Mouse (Mus musculus): Measurements from ENCODE around the gene Lrp1. TPM values are rescaled to one million over a fixed set of nuclear protein-coding genes. Genes with fewer than 3 reads are reported as not detected.

The Lrp1 gene
- polyA plus RNA-seq, 1 experiment from 2014 or later = 77.0 TPM

DNA sequence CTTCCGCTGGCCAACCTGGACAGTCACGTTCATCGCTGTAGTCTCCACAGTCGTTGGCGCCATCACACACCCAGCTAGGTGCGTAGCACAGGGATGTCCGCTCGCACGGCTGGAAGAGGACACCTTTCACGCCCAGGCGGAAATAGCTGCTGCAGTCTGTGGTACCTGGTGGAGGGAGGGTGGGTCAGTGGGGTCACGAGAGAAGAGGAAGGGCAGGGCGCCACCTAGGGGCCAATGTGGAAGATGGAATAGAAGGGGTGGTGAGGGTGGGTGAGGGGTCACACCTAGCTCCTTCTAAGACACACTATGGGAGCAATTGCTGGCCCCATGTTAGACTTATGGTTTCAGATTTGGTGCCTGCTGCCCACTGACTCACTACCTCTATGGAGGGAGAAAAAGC is 63.6 kb downstream of the Lrp1 start:
- H3K4me1 ChIP-seq = no peaks in the 10 kb centered on the region
- H3K4me3 ChIP-seq (replicated peaks) = no peak overlapping the region
- H3K27me3 ChIP-seq (replicated peaks) = no peaks in the 10 kb centered on the region
- no peak overlapping the region for H3K9ac ChIP-seq
- peaks cover 72% of the 10 kb centered on the region for H3K36me3 ChIP-seq
- no peak overlapping the region for H3K27ac ChIP-seq
- no peaks in the 10 kb centered on the region for H3K9me3 ChIP-seq
- ATAC-seq (ENCODE audit: insufficient read depth, low FRiP score, low read depth) = no peak
- WGBS = 86% methylated on average over 13 of the region's 13 CpGs
- no peak overlapping the region for H3K4me2 ChIP-seq

DNA sequence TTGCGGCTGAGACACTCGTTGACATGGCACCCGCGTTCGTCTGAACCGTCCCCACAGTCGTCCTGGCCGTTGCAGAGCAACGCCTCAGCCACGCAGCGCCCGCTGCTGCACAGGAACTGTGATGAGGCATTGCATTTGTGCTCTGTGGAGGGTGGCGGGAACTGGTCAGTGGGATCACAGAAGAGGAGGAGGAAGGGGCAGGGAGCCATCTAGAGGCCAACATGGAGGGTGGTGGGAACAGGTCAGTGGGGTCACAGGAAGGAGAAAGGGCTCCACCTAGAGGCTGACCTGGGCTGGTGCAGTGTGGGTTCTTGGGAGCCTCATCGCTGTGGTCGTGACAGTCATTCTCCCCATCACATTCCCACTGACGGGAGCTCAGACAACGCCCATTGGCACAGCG is 65.2 kb downstream of the Lrp1 start:
- Histone ChIP-seq H3K4me2 (no peak overlapping the region), H3K9ac (no peak overlapping the region), H3K36me3 (peaks cover 88% of the 10 kb centered on the region), H3K4me1 (no peaks in the 10 kb centered on the region), H3K9me3 (no peaks in the 10 kb centered on the region), H3K27ac (no peak overlapping the region), H3K4me3 (replicated peaks) (no peak overlapping the region), H3K27me3 (replicated peaks) (no peaks in the 10 kb centered on the region)
- 75% methylated on average over 18 of the region's 18 CpGs for WGBS
- no peak for ATAC-seq (ENCODE audit: insufficient read depth, low FRiP score, low read depth)

DNA sequence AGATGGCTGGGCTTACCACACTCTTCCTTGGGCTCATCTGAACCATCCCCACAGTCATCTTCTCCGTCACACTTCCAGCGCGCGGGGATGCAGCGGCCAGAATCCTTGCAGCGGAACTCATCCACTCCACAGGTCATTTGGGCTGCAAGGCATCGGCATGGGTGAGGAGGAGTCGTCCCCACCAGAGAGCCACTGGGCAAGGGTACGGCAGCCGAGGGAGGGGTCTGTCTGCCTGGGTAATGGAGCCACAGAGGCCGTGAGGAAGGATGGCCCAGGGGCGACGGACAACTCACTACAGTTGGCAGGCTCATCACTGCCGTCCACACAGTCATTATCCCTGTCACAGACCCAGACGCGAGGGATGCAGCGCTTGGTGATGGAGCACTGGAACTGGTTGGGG is 71.1 kb downstream of the Lrp1 start:
- Histone ChIP-seq H3K4me3 (replicated peaks) (no peak overlapping the region), H3K4me2 (no peak overlapping the region), H3K4me1 (no peaks in the 10 kb centered on the region), H3K9me3 (no peaks in the 10 kb centered on the region), H3K9ac (no peak overlapping the region), H3K27me3 (replicated peaks) (no peaks in the 10 kb centered on the region), H3K27ac (no peak overlapping the region), H3K36me3 (peaks cover 85% of the 10 kb centered on the region)
- ATAC-seq (ENCODE audit: insufficient read depth, low FRiP score, low read depth) = no peak
- WGBS = 88% methylated on average over 17 of the region's 17 CpGs

DNA sequence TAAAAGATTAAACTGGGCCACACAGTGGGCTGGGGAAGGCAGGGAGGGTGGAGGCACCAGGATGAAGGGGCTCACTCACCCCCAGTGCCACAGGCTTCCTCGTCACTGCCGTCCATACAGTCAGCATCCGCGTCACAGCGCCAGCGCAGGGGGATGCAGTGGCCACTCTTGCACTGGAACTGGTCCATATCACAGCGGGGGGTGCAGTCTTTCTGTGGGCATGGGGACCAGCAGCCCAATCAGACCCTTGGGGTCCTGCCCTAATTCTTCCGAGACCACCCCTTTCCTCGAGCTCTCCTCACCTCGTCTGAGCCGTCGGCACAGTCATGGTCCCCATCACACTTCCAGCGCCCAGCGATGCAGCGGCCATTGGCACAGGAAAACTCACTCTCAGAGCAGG is 72.7 kb downstream of the Lrp1 start:
- peaks cover 80% of the 10 kb centered on the region for H3K36me3 ChIP-seq
- WGBS = 95% methylated on average over 15 of the region's 15 CpGs

DNA sequence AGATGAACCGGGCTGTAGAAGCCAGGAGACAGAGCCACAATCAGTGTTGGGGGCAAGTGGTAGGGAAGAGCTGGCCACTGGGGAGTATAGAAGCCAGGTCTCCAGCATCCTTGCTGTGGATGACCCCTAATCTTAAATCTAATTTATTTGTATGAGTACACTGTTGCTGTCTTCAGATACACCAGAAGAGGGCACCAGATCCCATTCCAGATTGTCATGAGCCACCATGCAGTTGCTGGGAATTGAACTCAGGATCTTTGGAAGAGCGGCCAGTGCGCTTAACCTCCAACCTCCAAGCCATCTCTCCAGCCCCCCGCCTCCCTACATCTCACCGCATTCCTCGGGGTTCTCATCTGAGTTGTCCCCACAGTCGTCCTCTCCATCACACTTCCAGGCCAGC is 74.4 kb downstream of the Lrp1 start:
- 88% methylated on average over 7 of the region's 7 CpGs for WGBS
- no peak overlapping the region for H3K27ac ChIP-seq
- H3K4me2 ChIP-seq = no peak overlapping the region
- no peak for ATAC-seq (ENCODE audit: insufficient read depth, low FRiP score, low read depth)
- H3K27me3 ChIP-seq (replicated peaks) = no peaks in the 10 kb centered on the region
- no peak overlapping the region for H3K9ac ChIP-seq
- H3K36me3 ChIP-seq = peaks cover 80% of the 10 kb centered on the region
- no peak overlapping the region for H3K4me3 ChIP-seq (replicated peaks)
- no peaks in the 10 kb centered on the region for H3K4me1 ChIP-seq
- no peaks in the 10 kb centered on the region for H3K9me3 ChIP-seq

More for the DNA sequence above, 72.7 kb downstream of the Lrp1 start:
- Histone ChIP-seq H3K4me3 (replicated peaks) (no peak overlapping the region), H3K9ac (no peak overlapping the region), H3K27me3 (replicated peaks) (no peaks in the 10 kb centered on the region), H3K4me2 (no peak overlapping the region), H3K27ac (no peak overlapping the region), H3K9me3 (no peaks in the 10 kb centered on the region), H3K4me1 (no peaks in the 10 kb centered on the region)
- no peak for ATAC-seq (ENCODE audit: insufficient read depth, low FRiP score, low read depth)

DNA sequence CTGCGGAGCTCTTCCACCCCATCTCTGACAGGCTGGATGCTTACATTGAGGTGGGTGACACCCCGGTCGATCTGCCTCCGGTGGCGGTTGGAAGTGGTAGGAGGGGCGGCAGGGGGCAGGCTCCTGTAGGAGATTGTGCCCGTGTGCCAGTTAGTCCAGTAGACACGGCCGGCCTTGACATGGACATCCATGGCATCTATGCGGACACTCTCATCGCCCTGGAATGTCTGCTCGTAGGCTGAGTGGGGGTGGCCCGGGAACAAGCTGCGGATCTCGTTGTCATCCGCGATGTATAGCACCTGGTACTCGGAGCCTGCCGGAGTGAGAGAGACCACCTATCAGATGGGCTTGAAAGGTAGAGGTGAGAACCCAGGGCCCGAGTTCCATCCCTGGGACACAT is 76.6 kb downstream of the Lrp1 start:
- Histone ChIP-seq H3K4me2 (no peak overlapping the region), H3K9ac (no peak overlapping the region), H3K4me1 (no peaks in the 10 kb centered on the region), H3K27ac (no peak overlapping the region), H3K36me3 (peaks cover 74% of the 10 kb centered on the region), H3K4me3 (replicated peaks) (no peak overlapping the region), H3K9me3 (no peaks in the 10 kb centered on the region), H3K27me3 (replicated peaks) (no peaks in the 10 kb centered on the region)
- no peak for ATAC-seq (ENCODE audit: insufficient read depth, low FRiP score, low read depth)
- 87% methylated on average over 20 of the region's 20 CpGs for whole genome bisulfite sequencing

DNA sequence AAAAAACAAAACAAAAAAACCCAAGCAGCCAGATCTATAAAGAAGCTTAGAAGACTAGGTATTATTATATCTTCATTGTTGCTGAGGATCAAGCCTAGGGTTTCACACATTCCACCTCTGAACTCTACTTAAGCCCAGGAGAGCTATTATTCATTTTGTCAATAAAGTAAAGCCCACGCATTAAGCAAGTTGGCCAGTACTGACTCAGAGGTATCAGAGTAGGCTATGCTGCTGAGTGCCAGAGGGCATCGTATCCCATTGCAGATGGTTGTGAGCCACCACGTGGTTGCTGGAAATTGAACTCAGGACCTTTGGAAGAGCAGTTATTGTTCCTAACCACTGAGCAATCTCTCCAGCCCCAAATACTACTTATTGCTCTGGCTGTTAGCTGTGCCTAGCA is 77.0 kb downstream of the Lrp1 start:
- Histone ChIP-seq H3K4me1 (no peaks in the 10 kb centered on the region), H3K4me3 (replicated peaks) (no peak overlapping the region), H3K36me3 (peaks cover 78% of the 10 kb centered on the region), H3K4me2 (no peak overlapping the region), H3K9me3 (no peaks in the 10 kb centered on the region), H3K27me3 (replicated peaks) (no peaks in the 10 kb centered on the region), H3K9ac (no peak overlapping the region), H3K27ac (no peak overlapping the region)
- ATAC-seq (ENCODE audit: insufficient read depth, low FRiP score, low read depth) = no peak
- 63% methylated on average over 3 of the region's 3 CpGs for WGBS

DNA sequence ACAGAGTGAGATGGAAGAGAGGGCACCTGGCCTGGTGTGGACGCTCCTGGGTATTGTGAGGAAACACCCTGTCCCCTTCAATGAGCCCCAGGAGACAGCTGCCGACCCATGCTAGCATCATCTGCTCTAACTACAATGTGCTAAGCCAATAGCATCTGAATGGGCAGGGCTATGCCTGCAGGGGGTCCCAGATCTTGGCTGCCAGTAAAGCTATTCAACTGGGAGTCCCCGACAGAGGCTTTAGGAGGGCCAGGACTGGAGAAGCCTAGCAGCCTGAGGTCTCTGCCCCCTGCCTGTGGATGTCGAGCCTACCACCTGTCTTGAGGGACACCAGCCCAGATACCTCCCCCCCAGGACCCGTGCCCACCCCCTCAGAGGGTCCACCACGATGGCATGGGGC is 78.2 kb downstream of the Lrp1 start:
- Histone ChIP-seq H3K9me3 (no peaks in the 10 kb centered on the region), H3K36me3 (peaks cover 68% of the 10 kb centered on the region), H3K4me3 (replicated peaks) (no peak overlapping the region), H3K4me1 (no peaks in the 10 kb centered on the region), H3K27me3 (replicated peaks) (no peaks in the 10 kb centered on the region), H3K27ac (no peak overlapping the region), H3K4me2 (no peak overlapping the region), H3K9ac (no peak overlapping the region)
- WGBS = 62% methylated on average over 6 of the region's 6 CpGs
- no peak for ATAC-seq (ENCODE audit: insufficient read depth, low FRiP score, low read depth)

DNA sequence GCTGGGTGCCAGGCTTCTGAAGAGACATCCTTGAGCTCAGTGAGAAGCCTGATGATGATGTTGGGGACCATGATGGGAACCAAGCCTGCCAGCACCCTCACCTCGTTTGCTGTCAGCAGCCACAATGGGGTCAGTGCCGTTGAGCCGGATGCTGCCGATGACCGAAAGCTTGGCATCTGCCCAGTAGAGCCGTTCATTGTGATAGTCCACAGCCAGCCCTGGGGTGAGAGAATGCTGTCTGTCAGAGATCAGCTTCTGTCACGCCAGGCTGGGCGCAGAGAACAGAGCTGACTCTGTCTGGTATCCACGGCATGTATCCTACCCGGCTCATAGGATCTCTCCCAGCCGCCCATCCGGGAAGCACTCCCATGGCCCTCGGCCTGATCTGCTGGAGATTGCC is 78.9 kb downstream of the Lrp1 start:
- 92% methylated on average over 13 of the region's 13 CpGs for WGBS
- no peak overlapping the region for H3K4me2 ChIP-seq
- no peak overlapping the region for H3K4me3 ChIP-seq (replicated peaks)
- no peaks in the 10 kb centered on the region for H3K9me3 ChIP-seq
- H3K9ac ChIP-seq = no peak overlapping the region
- 0 out of 2 replicates have a peak, but pooled peaks cover under 1% of the 10 kb centered on the region for H3K27me3 ChIP-seq (replicated peaks)
- no peaks in the 10 kb centered on the region for H3K4me1 ChIP-seq
- no peak overlapping the region for H3K27ac ChIP-seq
- ATAC-seq (ENCODE audit: insufficient read depth, low FRiP score, low read depth) = no peak
- peaks cover 63% of the 10 kb centered on the region for H3K36me3 ChIP-seq

DNA sequence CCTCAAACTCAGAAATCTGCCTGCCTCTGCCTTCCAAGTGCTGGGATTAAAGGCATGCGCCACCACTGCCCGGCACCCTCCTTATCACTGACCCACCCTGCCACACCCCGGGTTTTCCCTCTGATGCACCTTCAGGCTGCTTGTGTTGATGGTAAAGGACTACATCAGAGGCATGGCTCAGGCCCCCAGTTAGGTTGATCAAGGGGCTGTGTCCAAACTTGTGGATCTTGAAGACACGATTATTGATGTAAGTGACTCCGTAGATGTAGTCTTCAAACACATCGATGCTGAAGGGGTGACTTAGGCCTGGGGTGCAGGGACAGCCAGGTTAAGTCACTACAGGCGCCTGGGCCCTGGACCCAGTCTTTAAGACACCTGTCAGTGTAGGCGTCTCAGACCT is 79.4 kb downstream of the Lrp1 start:
- H3K4me3 ChIP-seq (replicated peaks) = no peak overlapping the region
- peaks cover 5% of the 10 kb centered on the region; the same call in 1 of the 2 replicates for H3K27me3 ChIP-seq (replicated peaks)
- ATAC-seq (ENCODE audit: insufficient read depth, low FRiP score, low read depth) = no peak
- no peaks in the 10 kb centered on the region for H3K9me3 ChIP-seq
- WGBS = 95% methylated on average over 8 of the region's 8 CpGs
- no peak overlapping the region for H3K9ac ChIP-seq
- peaks cover 57% of the 10 kb centered on the region for H3K36me3 ChIP-seq
- no peak overlapping the region for H3K4me2 ChIP-seq
- no peaks in the 10 kb centered on the region for H3K4me1 ChIP-seq
- no peak overlapping the region for H3K27ac ChIP-seq

DNA sequence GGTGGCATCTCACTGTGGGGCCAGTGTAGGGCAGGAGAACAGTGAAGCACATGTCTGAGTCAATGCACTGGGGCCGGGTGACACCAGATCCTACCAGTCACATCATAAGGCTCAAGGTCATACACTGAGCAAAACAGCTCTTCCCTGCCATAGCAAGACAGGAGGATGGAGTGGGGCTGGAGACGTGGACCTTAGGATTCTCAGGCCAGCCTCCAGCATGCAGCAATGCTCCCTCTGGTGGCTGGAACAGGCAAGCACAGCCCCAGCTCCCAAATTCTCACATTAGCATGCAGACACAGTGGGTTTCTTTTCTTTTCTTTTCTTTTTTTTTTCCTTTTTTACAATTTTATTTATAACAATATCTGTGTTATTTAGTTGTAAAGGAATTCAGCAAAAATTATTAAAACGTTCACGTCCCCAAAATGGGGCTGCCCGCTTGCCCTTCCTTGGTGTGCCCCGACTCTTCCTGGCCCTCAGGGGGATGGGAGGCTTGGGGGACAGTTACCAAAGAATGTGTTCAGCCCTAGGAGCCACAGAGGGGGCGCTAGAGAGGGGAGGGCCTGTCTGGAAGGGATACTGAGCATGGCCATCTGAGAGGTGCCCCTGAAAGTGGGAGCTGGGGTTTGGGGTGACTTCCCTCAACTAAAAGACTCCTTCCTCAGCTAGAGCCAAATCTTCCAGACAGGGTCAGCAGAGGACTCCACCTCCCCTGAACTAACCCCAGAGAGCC is 82.9 kb downstream of the Lrp1 start:
- Histone ChIP-seq H3K9ac (no peak overlapping the region), H3K27me3 (replicated peaks) (peaks cover 40% of the 10 kb centered on the region), H3K9me3 (no peaks in the 10 kb centered on the region), H3K36me3 (peaks cover 30% of the 10 kb centered on the region), H3K4me1 (peaks cover 20% of the 10 kb centered on the region), H3K4me3 (replicated peaks) (no peak overlapping the region), H3K27ac (no peak overlapping the region), H3K4me2 (no peak overlapping the region)
- no peak for ATAC-seq (ENCODE audit: insufficient read depth, low FRiP score, low read depth)
- 25% methylated on average over 7 of the region's 7 CpGs for WGBS

DNA sequence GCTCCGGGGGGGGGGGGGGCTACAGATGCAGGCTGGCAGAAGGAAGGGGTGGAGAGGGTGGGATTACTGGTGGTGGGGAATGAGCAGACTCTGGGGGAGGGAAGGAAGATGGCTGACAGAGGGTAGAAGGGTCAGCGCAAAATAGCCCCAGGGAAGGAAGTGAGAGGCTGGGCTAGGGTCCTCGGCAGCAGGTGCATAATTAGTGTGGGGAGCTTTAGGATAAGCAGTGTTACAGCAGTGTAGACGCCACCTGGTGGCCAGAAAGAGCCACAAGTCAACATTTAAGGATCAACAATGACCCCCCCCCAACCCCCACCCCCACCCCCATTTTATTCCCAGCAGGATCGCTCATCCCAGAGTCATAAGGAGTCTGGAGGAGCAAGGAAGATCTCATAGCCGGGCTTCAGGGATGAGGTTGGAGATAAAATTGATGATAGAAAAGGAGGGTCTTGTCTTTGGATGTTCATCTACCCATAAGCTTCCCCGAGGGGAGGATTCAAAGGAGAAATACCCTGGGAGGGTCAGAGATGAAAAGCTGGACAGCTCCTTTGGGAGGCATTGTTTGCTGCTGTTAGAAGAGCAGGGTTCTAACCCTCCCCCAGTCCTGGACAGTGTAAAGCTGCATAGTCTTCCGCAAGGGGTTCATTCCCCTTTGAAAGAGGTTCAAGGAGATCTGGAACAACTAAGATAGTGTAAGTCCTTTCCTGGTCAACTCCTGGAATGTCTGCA is 84.2 kb downstream of the Lrp1 start:
- 11% methylated on average over 8 of the region's 8 CpGs for WGBS
- ATAC-seq (ENCODE audit: insufficient read depth, low FRiP score, low read depth) = no peak
- H3K27ac ChIP-seq = no peak overlapping the region
- no peaks in the 10 kb centered on the region for H3K9me3 ChIP-seq
- H3K36me3 ChIP-seq = peaks cover 20% of the 10 kb centered on the region
- no peak overlapping the region for H3K4me2 ChIP-seq
- H3K4me1 ChIP-seq = peaks cover 20% of the 10 kb centered on the region
- no peak overlapping the region for H3K4me3 ChIP-seq (replicated peaks)
- no peak overlapping the region for H3K9ac ChIP-seq
- H3K27me3 ChIP-seq (replicated peaks) = peaks cover 52% of the 10 kb centered on the region

Data from stomach, embryonic 15.5 days (tissue).